Mouse (Mus musculus) left cerebral cortex, adult 11 months (tissue): ENCODE data around the gene Hist1h2af.
"Not testable (repeated sequence)": the region's sequence is repeated elsewhere in the genome, so short reads cannot be mapped to it uniquely, and the experiment has no call there.

Source experiments
- DNase-seq: peaks from one replicate; pipeline ENCODE4 v3.0.0; 2022; ENCODE audit warnings: low spot score

Gene Hist1h2af

GRCm38 (mm10) chr13:23535137-23536075 is 1.7 kb downstream of the Hist1h2af start, which contains the start of gene Hist1h3g:
TSS of gene Hist1h3g (plus strand) at chr13:23535422.
- DNase-seq, result peak; percentile 91

- DNase-seq, result no peak
Observed at GRCm38 (mm10) chr13:23536076-23536822, 2.5 kb downstream of the Hist1h2af start.

GRCm38 (mm10) chr13:23537006-23537710 is 3.5 kb downstream of the Hist1h2af start:
- no peak for DNase-seq

GRCm38 (mm10) chr13:23538249-23538648 is 4.5 kb downstream of the Hist1h2af start:
- no peak for DNase-seq

- DNase-seq, result not testable (repeated sequence)
Observed at GRCm38 (mm10) chr13:23539821-23540220, 6.1 kb downstream of the Hist1h2af start.

GRCm38 (mm10) chr13:23541497-23541896 is 7.8 kb downstream of the Hist1h2af start:
- DNase-seq, result no peak

- not testable (repeated sequence) for DNase-seq
Observed at GRCm38 (mm10) chr13:23542225-23542980, 8.7 kb downstream of the Hist1h2af start.

- peak; percentile 85 for DNase-seq
Observed at GRCm38 (mm10) chr13:23542999-23543607, 9.4 kb downstream of the Hist1h2af start, which contains the start of gene Hist1h2bh. TSS of gene Hist1h2bh (minus strand) at chr13:23543392.

- peak; percentile 90 for DNase-seq
Observed at GRCm38 (mm10) chr13:23543965-23544786, 10.5 kb downstream of the Hist1h2af start, which contains the start of gene Hist1h3f. TSS of gene Hist1h3f (plus strand) at chr13:23544052.

- DNase-seq, result not testable (repeated sequence)
Observed at GRCm38 (mm10) chr13:23544787-23545120, 11.0 kb downstream of the Hist1h2af start.

GRCm38 (mm10) chr13:23546694-23547093 is 13.0 kb downstream of the Hist1h2af start:
- DNase-seq, result no peak

GRCm38 (mm10) chr13:23550761-23551145 is 17.0 kb downstream of the Hist1h2af start:
- DNase-seq, result no peak

GRCm38 (mm10) chr13:23551146-23551834 is 17.6 kb downstream of the Hist1h2af start, which contains the start of gene Hist1h4f:
TSS of gene Hist1h4f (minus strand) at chr13:23551648.
- peak; percentile 91 for DNase-seq

- DNase-seq, result no peak
Observed at GRCm38 (mm10) chr13:23551931-23552914, 18.5 kb downstream of the Hist1h2af start.

- no peak for DNase-seq
Observed at GRCm38 (mm10) chr13:23552962-23553361, 19.3 kb downstream of the Hist1h2af start, which contains the start of gene Hist1h1d. TSS of gene Hist1h1d (plus strand) at chr13:23553262.

- DNase-seq, result no peak
Observed at GRCm38 (mm10) chr13:23554393-23554792, 20.7 kb downstream of the Hist1h2af start.

- no peak for DNase-seq
Observed at GRCm38 (mm10) chr13:23554925-23555838, 21.5 kb downstream of the Hist1h2af start.
